Mouse (Mus musculus) liver, adult 2 months (tissue): ENCODE results near the gene Ctr9. TPM values are rescaled to one million over a fixed set of nuclear protein-coding genes. Genes with fewer than 3 reads are reported as not detected.

ENCODE experiments used
- DNase-seq: peaks from one replicate; pipeline ENCODE4 v3.0.0-alpha.2; 2011; ENCODE audit warnings: low read depth, low spot score; ENCODE audit errors: extremely low read depth
- H3K27ac ChIP-seq: fragments of 200-500 bp; replicated peaks from 2 replicates; pipeline ENCODE4 v1.5.1; 2012; ENCODE audit warnings: low read depth, mild to moderate bottlenecking, control low read depth, inconsistent platforms, low read length; ENCODE audit not compliant: insufficient read depth
- H3K27me3 ChIP-seq: fragments of 200-500 bp; 2 replicates; pipeline ENCODE4 v1.6.1; 2012; ENCODE audit warnings: mild to moderate bottlenecking, moderate library complexity, low read length, inconsistent platforms; ENCODE audit not compliant: control insufficient read depth, insufficient read depth
- H3K36me3 ChIP-seq: fragments of 200-500 bp; 2 replicates; pipeline ENCODE4 v1.6.1; 2012; ENCODE audit warnings: low read length, inconsistent platforms; ENCODE audit not compliant: control insufficient read depth, insufficient read depth
- H3K4me1 ChIP-seq: fragments of 200-500 bp; 2 replicates; pipeline ENCODE4 v1.6.1; 2011; ENCODE audit warnings: low read length; ENCODE audit not compliant: control insufficient read depth, insufficient read depth
- H3K4me3 ChIP-seq: fragments of 200-500 bp; 2 replicates; pipeline ENCODE4 v1.5.1; 2011; ENCODE audit warnings: low read depth, mild to moderate bottlenecking, control low read depth, low read length, moderate library complexity; ENCODE audit not compliant: insufficient read depth
- H3K79me2 ChIP-seq: fragments of 200-500 bp; 2 replicates; pipeline ENCODE4 v1.6.1; 2012; ENCODE audit warnings: inconsistent platforms, mild to moderate bottlenecking, low read length, moderate library complexity; ENCODE audit not compliant: control insufficient read depth, insufficient read depth
- H3K9ac ChIP-seq: fragments of 200-500 bp; 2 replicates; pipeline ENCODE4 v1.6.1; 2012; ENCODE audit warnings: low read depth, mild to moderate bottlenecking, control low read depth, inconsistent platforms, low read length
- CTCF ChIP-seq: fragments of 200-500 bp; IDR thresholded peaks from 2 replicates; pipeline ENCODE4 v1.5.1; 2011; ENCODE audit warnings: low read depth, low read length, control low read depth
- POLR2A ChIP-seq: fragments of 200-500 bp; IDR thresholded peaks from 2 replicates; pipeline ENCODE4 v1.6.1; 2011; ENCODE audit warnings: low read length, control low read depth; ENCODE audit not compliant: insufficient read depth; ENCODE audit errors: extremely low read depth
- WGBS: fragments of 180-500 bp; shearing (Covaris S2); methylation state at CpG from one replicate; pipeline ENCODE4 v1.1.7; 2018; 5-methylcytosine and 5-hydroxymethylcytosine counted together
- polyA plus RNA-seq: library from polyadenylated mRNA; depleted of rRNA; stranded (reverse); fragments of >200 nt; gene quantifications from 2 replicates; pipeline ENCODE4 v1.2.3, GENCODE M21; 2012
- total RNA-seq: library from RNA; depleted of rRNA; stranded (reverse); fragments of >200 nt; gene quantifications from 2 replicates; pipeline ENCODE4 v1.2.3, GENCODE M21; 2014

The Ctr9 gene
- total and polyA plus RNA-seq, 2 experiments: 6.0 to 17.1 TPM

DNA sequence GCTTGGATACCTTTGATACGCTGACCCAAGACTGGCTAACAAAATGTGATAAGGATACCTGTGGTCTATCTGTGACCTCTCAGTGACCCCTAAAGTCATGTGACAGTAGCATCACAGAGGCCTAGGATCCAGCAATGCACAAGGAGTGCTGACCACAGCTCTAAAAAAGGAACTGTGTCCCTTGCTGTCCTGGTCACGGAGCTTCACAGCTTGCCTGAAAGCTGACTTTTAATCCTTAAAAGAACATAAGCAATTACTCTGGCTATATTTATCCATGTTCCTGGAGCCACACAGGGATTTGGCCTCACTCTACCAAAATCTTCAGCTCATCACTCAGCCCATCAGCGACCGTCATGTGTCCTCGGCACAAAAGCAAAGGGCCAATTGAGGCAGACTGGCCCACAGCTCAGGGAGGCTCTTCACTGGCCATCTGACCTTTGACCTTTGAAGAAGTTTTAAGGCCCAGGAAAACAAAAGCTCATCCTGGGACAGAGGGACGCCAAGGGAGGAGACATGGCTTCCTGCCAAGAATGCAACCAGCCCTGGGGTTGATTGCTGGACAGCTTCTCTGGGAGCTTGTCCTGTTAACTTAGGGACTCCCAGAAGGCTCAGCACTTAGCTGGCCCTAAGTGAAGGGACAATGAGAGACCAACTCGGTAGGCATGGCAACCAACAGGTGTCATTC is 43.0 kb upstream of the Ctr9 start:
- Histone ChIP-seq H3K27me3 (no peaks in the 10 kb centered on the region), H3K4me3 (no peak overlapping the region), H3K4me1 (0 out of 2 replicates have a peak, but pooled peaks cover 2% of the 10 kb centered on the region), H3K9ac (no peak overlapping the region), H3K27ac (no peak overlapping the region), H3K36me3 (no peaks in the 10 kb centered on the region), H3K79me2 (no peaks in the 10 kb centered on the region)
- TF ChIP-seq CTCF (no peak), POLR2A (no peak)
- WGBS: 79% methylated on average over 7 of the region's 7 CpGs
- no peak for DNase-seq

DNA sequence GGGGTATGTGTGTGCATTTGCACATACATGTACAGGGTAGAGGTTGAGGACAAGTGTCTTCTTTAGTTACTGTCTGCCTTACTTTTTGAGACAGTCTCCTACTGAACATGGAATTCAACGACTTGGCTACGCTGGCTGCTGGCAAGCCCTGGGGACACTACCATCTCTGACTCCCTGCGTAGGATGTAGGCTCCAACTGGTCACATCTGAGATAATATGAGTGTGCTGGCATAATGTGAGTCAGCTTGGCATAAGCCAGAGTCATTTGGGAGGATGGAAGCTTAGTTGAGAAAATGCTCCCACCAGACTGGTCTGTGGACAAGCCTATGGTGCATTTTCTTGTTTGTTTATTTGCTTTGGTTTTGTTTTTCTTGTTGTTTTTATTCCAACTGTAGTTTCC is 40.7 kb upstream of the Ctr9 start:
- H3K4me1 ChIP-seq: 0 out of 2 replicates have a peak, but pooled peaks cover 2% of the 10 kb centered on the region
- H3K79me2 ChIP-seq: no peaks in the 10 kb centered on the region
- DNase-seq: no peak
- no peak overlapping the region for H3K9ac ChIP-seq
- H3K36me3 ChIP-seq: no peaks in the 10 kb centered on the region
- WGBS: 96% methylated on average over 3 of the region's 3 CpGs
- no peak overlapping the region for H3K27ac ChIP-seq
- no peak overlapping the region for H3K4me3 ChIP-seq
- H3K27me3 ChIP-seq: no peaks in the 10 kb centered on the region
- no peak for TF ChIP-seq POLR2A
- no peak for TF ChIP-seq CTCF

DNA sequence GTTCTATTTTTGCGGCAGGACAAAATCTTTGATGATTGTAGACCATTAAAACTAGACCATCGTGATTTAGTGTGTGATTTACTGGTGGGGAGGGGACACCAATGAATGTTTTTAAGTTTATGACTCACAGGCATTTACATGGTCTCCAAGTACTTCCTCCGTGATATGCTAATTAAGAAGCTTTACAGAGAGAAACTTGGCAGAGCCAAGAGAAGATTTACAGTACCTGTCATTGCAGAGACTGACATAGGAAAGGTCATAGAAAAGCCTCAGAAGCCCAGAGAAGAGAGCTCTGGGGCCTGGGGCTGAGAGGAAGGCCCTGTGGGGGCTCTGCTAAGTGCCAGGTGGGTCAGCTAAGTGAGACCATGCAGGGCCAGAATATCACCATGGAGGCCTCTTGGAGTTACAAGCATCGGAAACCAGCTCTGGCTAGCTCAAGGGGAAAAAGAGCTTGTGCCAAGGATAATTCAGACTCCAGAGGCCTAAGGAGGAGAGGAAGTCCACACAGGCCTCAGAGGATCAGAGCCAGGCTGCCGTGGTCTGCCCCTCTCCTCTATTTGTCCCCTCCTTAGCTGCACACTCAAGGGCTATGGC is 39.4 kb upstream of the Ctr9 start:
- TF ChIP-seq POLR2A (no peak), CTCF (no peak)
- Histone ChIP-seq H3K9ac (no peak overlapping the region), H3K36me3 (no peaks in the 10 kb centered on the region)

DNA sequence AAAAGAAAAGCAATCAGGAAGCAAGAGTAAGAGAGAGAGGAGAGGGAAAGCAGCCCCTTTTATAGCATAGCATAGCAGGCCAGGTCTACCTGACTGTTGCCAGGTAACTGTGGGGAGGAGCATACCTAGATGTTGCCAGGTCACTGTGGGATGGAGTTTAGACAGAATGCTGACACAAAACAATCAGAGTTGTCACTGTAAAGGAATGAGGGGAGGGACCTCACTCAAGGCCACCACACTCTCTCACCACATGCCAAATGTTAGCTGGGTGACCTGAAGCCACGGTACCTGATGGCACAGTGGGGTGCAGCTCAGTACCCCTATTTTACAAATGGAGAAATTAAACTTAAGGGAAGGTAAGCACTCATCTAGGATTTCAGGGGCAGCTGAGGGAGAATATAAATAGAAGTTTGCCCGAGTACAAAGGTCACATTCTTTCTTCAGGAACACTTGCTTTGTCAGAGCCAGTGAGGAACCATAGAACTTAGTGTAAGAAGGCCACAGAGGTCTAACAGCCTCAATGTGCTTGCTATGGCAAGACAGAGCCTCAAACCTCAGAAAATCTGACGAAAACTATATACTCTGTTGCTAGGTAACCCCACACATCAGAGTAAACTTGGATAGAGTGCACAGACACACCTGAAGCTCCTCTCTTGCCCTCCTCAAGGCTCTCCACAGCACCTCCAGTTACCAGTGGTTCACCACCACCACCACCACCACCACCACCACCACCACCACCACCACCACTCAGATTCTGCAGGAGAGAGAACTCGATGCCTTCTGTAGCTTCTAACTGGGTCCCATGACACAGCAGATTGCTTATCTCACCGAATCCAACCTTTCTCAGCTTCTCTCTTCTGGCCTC is 38.2 kb upstream of the Ctr9 start:
- WGBS: 43% methylated on average over 5 of the region's 5 CpGs
- no peak overlapping the region for H3K9ac ChIP-seq

More for the DNA sequence above, 39.4 kb upstream of the Ctr9 start:
- H3K4me1 ChIP-seq: no peaks in the 10 kb centered on the region
- 78% methylated on average over 5 of the region's 5 CpGs for WGBS
- H3K4me3 ChIP-seq: no peak overlapping the region
- DNase-seq: no peak
- no peak overlapping the region for H3K27ac ChIP-seq
- no peaks in the 10 kb centered on the region for H3K27me3 ChIP-seq
- no peaks in the 10 kb centered on the region for H3K79me2 ChIP-seq

DNA sequence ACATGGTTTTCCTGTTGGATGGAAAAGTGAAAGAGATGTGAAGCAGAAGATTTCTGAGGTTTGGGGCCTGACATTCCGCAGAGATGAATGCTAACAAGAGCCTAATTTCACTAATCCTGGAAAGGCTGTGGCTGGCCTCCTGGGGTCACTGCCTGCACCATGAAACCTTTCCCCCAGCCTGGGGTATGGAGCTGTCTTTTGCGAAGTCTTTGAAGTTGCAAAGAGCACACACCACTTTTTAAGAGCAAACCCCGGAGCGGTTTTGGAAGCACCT is 37.6 kb upstream of the Ctr9 start:
- H3K4me1 ChIP-seq: no peaks in the 10 kb centered on the region
- no peak overlapping the region for H3K27ac ChIP-seq
- no peaks in the 10 kb centered on the region for H3K27me3 ChIP-seq
- no peak for TF ChIP-seq POLR2A
- TF ChIP-seq CTCF: no peak
- no peak for DNase-seq
- 89% methylated on average over 4 of the region's 4 CpGs for WGBS
- H3K79me2 ChIP-seq: no peaks in the 10 kb centered on the region
- no peak overlapping the region for H3K4me3 ChIP-seq
- no peak overlapping the region for H3K9ac ChIP-seq
- no peaks in the 10 kb centered on the region for H3K36me3 ChIP-seq

More for the DNA sequence above, 38.2 kb upstream of the Ctr9 start:
- Histone ChIP-seq H3K79me2 (no peaks in the 10 kb centered on the region), H3K4me1 (no peaks in the 10 kb centered on the region), H3K27ac (no peak overlapping the region), H3K36me3 (no peaks in the 10 kb centered on the region), H3K27me3 (no peaks in the 10 kb centered on the region), H3K4me3 (no peak overlapping the region)
- TF ChIP-seq CTCF (no peak), POLR2A (no peak)
- no peak for DNase-seq
